Mouse (Mus musculus): Measurements from ENCODE around the gene Slc44a3.

DNA sequence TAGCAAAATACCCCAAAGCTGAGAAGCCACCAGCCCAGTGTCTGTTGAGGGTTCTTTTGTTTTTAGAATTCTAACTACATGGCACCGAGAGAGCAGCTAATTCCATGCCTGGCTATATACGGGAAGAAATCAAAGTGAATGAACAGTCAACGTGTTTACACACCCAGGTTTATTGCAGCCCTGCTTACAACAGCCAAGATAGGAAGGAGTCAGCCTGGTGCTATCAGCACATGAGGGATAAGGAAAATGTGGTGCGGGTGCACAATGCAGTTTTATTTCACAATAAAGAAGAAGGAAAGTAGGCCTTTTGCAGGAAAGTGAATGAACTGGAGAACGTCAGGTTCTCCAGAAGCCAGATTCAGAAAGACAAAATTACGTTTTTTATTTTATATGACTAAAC lies 120.8 kb downstream of the Slc44a3 start:
- TF ChIP-seq CTCF (IDR thresholded peaks at IDR 0.05; ENCODE audit: low read depth) (no peak), EP300 (IDR thresholded peaks at IDR 0.05; ENCODE audit: low read depth) (no peak)

All from liver, postnatal 0 days (tissue).